Mouse (Mus musculus): ENCODE measurements around the gene Itga11. TPM values are rescaled to one million over a fixed set of nuclear protein-coding genes. Genes with fewer than 3 reads are reported as not detected.

The Itga11 gene
- polyA plus RNA-seq, 1 experiment from 2014 or later = 0.50 TPM

DNA sequence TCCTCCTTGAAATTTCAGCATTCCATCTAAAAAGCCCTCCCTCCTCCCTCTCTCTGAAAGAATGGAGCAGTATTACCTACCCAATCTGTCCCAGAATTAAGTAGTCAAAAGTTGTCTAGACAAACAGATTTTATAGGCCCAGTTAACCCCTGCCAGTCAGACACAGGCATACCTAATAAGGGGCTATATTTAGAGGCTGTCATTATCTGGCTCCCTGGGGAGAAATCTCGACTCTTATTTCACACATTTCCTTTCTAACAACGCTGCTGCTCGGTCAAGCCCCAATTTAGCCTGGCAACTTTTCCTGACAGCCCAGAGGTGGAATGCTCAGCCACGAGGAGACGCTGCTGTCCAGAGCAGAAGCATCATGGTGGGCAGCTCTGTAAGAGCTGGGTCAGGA, 47.6 kb downstream of the Itga11 start:
- no peak for ATAC-seq (replicated peaks; ENCODE audit: extremely low read depth, insufficient read depth, low FRiP score)
- H3K4me3 ChIP-seq (ENCODE audit: low read length) = no peak overlapping the region
- 5% methylated on average over 5 of the region's 5 CpGs for WGBS
- H3K27ac ChIP-seq (ENCODE audit: low read length) = no peak overlapping the region
- H3K27me3 ChIP-seq (ENCODE audit: control insufficient read depth, insufficient read depth, low read length) = 0 out of 2 replicates have a peak, but pooled peaks cover 2% of the 10 kb centered on the region
- no peak overlapping the region for H3K9ac ChIP-seq (ENCODE audit: low read length)
- no peaks in the 10 kb centered on the region for H3K9me3 ChIP-seq (replicated peaks; ENCODE audit: control insufficient read depth, low read length)
- H3K4me1 ChIP-seq (ENCODE audit: control insufficient read depth, insufficient read depth, low read length) = 0 out of 2 replicates have a peak, but pooled peaks cover 5% of the 10 kb centered on the region
- no peak overlapping the region for H3K4me2 ChIP-seq (ENCODE audit: low read depth, low read length)
- H3K36me3 ChIP-seq (ENCODE audit: control insufficient read depth, insufficient read depth) = no peaks in the 10 kb centered on the region

DNA sequence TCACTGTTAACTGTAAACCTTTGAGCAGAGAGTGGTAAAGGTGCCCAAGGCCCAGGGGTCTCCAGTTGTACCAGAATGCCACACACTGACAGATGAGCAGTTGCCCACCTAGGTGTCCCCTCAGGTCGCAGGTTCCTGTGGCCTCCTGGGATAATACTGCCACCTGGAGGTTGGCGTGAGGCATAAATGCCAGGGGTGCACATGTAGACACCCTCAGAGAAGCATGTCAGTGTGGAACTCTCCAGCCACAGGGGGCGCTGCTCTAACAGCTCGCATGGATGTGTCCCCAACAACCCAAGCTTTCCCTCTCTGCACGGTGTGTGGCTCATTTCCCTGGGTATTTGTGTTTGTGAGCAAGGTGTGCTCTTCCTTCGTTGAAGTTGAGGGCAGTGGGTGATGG, 48.8 kb downstream of the Itga11 start:
- no peak for ATAC-seq (replicated peaks; ENCODE audit: extremely low read depth, insufficient read depth, low FRiP score)
- Histone ChIP-seq H3K27ac (ENCODE audit: low read length) (no peak overlapping the region), H3K4me2 (ENCODE audit: low read depth, low read length) (no peak overlapping the region), H3K27me3 (ENCODE audit: control insufficient read depth, insufficient read depth, low read length) (0 out of 2 replicates have a peak, but pooled peaks cover 2% of the 10 kb centered on the region), H3K4me1 (ENCODE audit: control insufficient read depth, insufficient read depth, low read length) (0 out of 2 replicates have a peak, but pooled peaks cover 5% of the 10 kb centered on the region), H3K36me3 (ENCODE audit: control insufficient read depth, insufficient read depth) (no peaks in the 10 kb centered on the region), H3K9me3 (replicated peaks; ENCODE audit: control insufficient read depth, low read length) (no peaks in the 10 kb centered on the region), H3K4me3 (ENCODE audit: low read length) (no peak overlapping the region), H3K9ac (ENCODE audit: low read length) (no peak overlapping the region)
- WGBS = 56% methylated on average over 6 of the region's 6 CpGs

DNA sequence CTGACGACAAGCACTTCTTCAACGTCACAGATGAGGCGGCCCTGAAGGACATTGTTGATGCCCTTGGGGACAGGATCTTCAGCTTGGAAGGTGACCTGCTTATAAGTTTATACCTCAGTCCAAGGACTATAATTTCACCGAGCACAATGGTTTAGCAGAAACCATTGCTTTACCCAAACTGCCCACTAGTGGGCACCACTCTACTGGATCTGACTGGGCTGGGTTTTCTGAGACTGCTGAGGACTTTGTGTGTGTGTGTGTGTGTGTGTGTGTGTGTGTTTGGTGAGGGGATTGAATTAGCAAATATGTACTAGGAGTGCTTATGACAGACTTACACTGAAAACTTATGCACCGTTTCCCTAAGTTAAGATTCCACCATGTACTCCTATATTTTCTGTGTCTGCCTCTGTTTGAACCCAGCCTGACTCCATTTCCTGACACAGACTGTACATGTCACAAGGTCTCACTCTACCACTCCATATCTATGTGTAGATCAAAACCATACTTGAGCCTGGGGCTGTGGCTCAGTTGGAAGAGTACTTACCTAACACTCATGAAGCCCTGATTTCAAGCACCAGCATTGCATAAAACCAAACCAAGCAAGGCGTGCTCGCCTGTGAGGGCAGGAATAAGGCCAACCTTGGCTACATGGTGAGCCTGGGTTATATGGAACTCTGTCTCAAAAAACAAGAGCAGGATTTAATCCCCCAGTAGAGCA, 67.1 kb downstream of the Itga11 start:
- no peak overlapping the region for H3K4me2 ChIP-seq (ENCODE audit: low read depth, low read length)
- WGBS = 49% methylated on average over 7 of the region's 7 CpGs
- ATAC-seq (replicated peaks; ENCODE audit: extremely low read depth, insufficient read depth, low FRiP score) = no peak
- no peak overlapping the region for H3K27ac ChIP-seq (ENCODE audit: low read length)
- no peak overlapping the region for H3K4me3 ChIP-seq (ENCODE audit: low read length)
- H3K27me3 ChIP-seq (ENCODE audit: control insufficient read depth, insufficient read depth, low read length) = no peaks in the 10 kb centered on the region
- H3K4me1 ChIP-seq (ENCODE audit: control insufficient read depth, insufficient read depth, low read length) = peaks cover 11% of the 10 kb centered on the region
- no peaks in the 10 kb centered on the region for H3K9me3 ChIP-seq (replicated peaks; ENCODE audit: control insufficient read depth, low read length)
- H3K9ac ChIP-seq (ENCODE audit: low read length) = no peak overlapping the region
- no peaks in the 10 kb centered on the region for H3K36me3 ChIP-seq (ENCODE audit: control insufficient read depth, insufficient read depth)

DNA sequence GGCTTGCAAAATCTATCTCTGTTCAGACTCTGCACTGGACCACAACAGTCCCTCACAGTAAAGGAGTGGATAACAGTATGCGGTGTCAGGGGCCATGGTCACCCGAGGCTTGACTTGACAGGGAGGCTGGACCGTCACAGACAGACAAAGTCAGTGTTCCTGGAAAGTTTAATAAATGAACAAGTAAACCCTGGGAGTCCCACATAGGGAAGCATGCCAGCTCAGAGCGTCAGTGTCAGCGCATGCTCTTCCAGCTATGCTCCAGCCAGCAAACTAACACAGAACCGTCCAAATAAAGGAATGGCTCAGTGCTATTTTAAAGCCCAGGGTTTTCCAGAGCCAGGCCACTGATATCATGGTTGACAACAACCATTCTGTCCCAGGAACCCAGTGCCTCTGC, 69.0 kb downstream of the Itga11 start:
- WGBS = 41% methylated on average over 6 of the region's 6 CpGs
- no peaks in the 10 kb centered on the region for H3K9me3 ChIP-seq (replicated peaks; ENCODE audit: control insufficient read depth, low read length)
- H3K36me3 ChIP-seq (ENCODE audit: control insufficient read depth, insufficient read depth) = no peaks in the 10 kb centered on the region
- H3K27me3 ChIP-seq (ENCODE audit: control insufficient read depth, insufficient read depth, low read length) = no peaks in the 10 kb centered on the region
- H3K4me3 ChIP-seq (ENCODE audit: low read length) = no peak overlapping the region
- H3K4me2 ChIP-seq (ENCODE audit: low read depth, low read length) = no peak overlapping the region
- no peak overlapping the region for H3K27ac ChIP-seq (ENCODE audit: low read length)
- H3K9ac ChIP-seq (ENCODE audit: low read length) = no peak overlapping the region
- peak; percentile 6; the same call in 1 of the 2 replicates for ATAC-seq (replicated peaks; ENCODE audit: extremely low read depth, insufficient read depth, low FRiP score)
- peaks cover 11% of the 10 kb centered on the region for H3K4me1 ChIP-seq (ENCODE audit: control insufficient read depth, insufficient read depth, low read length)

DNA sequence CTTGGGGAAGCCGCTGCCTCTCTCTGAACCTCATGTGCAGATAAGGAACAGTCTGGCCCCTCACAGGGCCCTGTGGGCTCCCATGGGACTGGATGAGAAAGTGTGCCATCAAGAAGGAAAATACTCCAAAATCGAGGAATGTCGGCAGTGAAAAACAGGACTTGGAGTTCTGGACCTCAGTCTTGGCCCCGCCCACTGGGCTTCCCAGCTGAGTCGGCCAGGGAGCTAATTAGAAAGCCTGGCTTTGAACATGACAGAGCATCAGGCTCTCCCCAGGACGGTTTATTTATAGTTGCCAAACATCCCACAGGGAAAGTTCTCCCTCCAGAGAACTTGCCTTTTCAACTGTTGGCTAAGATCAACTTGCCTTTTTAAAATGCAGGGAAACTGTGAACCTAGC, 72.0 kb downstream of the Itga11 start:
- no peak for ATAC-seq (replicated peaks; ENCODE audit: extremely low read depth, insufficient read depth, low FRiP score)
- Histone ChIP-seq H3K4me2 (ENCODE audit: low read depth, low read length) (no peak overlapping the region), H3K4me1 (ENCODE audit: control insufficient read depth, insufficient read depth, low read length) (peaks cover 11% of the 10 kb centered on the region), H3K4me3 (ENCODE audit: low read length) (no peak overlapping the region), H3K9ac (ENCODE audit: low read length) (no peak overlapping the region), H3K36me3 (ENCODE audit: control insufficient read depth, insufficient read depth) (no peaks in the 10 kb centered on the region), H3K27me3 (ENCODE audit: control insufficient read depth, insufficient read depth, low read length) (no peaks in the 10 kb centered on the region), H3K27ac (ENCODE audit: low read length) (no peak overlapping the region), H3K9me3 (replicated peaks; ENCODE audit: control insufficient read depth, low read length) (no peaks in the 10 kb centered on the region)
- 33% methylated on average over 6 of the region's 6 CpGs for WGBS

DNA sequence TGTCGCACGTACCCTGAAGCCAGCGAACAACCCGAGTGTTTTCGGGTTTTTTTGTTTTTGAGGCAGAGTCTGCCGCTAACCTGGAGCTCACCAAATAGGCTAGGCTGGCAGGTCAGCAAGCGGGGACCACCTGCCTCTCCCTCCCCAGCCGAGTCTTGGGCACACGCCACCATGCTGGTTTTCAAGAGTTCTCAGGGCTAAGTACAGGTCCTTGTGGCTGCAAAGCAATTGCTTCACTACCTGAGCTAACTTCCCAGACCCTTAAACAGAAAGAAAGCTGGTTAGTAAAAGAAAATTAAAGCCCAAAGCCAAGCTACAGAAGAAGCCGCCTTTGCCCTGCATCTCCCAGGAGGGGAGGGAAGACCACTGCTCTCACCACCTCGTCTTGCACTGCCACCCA, 72.8 kb downstream of the Itga11 start:
- no peaks in the 10 kb centered on the region for H3K27me3 ChIP-seq (ENCODE audit: control insufficient read depth, insufficient read depth, low read length)
- WGBS = 89% methylated on average over 11 of the region's 11 CpGs

DNA sequence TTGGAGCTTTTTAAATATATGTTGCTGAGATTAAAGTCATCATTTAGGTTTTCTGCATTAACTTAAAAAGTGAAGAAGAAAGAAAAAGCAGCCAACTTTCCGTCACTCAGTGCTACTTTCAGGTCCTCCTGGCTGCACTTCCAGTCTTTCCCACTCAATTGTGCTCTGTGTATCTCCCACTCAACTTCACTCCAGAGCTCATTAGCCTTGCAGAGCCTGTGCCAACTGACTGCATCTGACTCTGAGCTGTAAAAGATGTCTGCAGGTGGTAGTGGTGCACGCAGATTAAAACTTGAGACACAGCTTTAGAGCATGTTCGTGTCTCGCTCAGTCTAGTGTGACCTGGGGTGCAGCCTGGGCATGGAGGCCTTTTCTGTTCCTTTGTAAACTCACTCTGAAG, 80.7 kb downstream of the Itga11 start:
- Histone ChIP-seq H3K4me3 (ENCODE audit: low read length) (no peak overlapping the region), H3K27me3 (ENCODE audit: control insufficient read depth, insufficient read depth, low read length) (no peaks in the 10 kb centered on the region), H3K9me3 (replicated peaks; ENCODE audit: control insufficient read depth, low read length) (no peaks in the 10 kb centered on the region), H3K9ac (ENCODE audit: low read length) (no peak overlapping the region), H3K27ac (ENCODE audit: low read length) (no peak overlapping the region), H3K4me2 (ENCODE audit: low read depth, low read length) (no peak overlapping the region), H3K4me1 (ENCODE audit: control insufficient read depth, insufficient read depth, low read length) (no peaks in the 10 kb centered on the region), H3K36me3 (ENCODE audit: control insufficient read depth, insufficient read depth) (no peaks in the 10 kb centered on the region)
- 87% methylated on average over 4 of the region's 4 CpGs for WGBS
- no peak for ATAC-seq (replicated peaks; ENCODE audit: extremely low read depth, insufficient read depth, low FRiP score)

More for the DNA sequence above, 72.8 kb downstream of the Itga11 start:
- Histone ChIP-seq H3K27ac (ENCODE audit: low read length) (no peak overlapping the region), H3K9me3 (replicated peaks; ENCODE audit: control insufficient read depth, low read length) (no peaks in the 10 kb centered on the region), H3K4me2 (ENCODE audit: low read depth, low read length) (no peak overlapping the region), H3K9ac (ENCODE audit: low read length) (no peak overlapping the region), H3K4me3 (ENCODE audit: low read length) (no peak overlapping the region), H3K36me3 (ENCODE audit: control insufficient read depth, insufficient read depth) (no peaks in the 10 kb centered on the region), H3K4me1 (ENCODE audit: control insufficient read depth, insufficient read depth, low read length) (peaks cover 11% of the 10 kb centered on the region)
- ATAC-seq (replicated peaks; ENCODE audit: extremely low read depth, insufficient read depth, low FRiP score) = no peak

DNA sequence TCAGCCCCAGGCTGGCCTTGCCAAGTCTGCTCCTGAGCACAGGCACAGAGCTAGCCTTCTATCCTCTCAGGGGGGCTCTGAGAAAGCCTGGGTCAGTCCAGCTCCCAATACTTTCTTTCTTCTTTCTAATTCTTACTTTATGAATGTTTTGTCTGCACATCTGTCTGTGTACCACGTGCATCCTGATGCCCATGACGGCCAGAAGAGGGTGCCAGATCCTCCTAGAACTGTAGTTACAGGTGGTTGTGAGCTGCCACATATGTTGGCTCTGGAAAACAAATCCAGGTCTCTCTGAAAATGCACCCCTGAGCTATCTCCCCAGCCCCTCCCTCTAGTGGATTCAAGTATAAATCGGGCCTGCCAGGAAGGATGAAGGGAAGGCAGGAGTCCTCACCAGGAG, 82.0 kb downstream of the Itga11 start:
- Histone ChIP-seq H3K4me1 (ENCODE audit: control insufficient read depth, insufficient read depth, low read length) (no peaks in the 10 kb centered on the region), H3K9me3 (replicated peaks; ENCODE audit: control insufficient read depth, low read length) (no peaks in the 10 kb centered on the region), H3K9ac (ENCODE audit: low read length) (no peak overlapping the region), H3K36me3 (ENCODE audit: control insufficient read depth, insufficient read depth) (no peaks in the 10 kb centered on the region), H3K27ac (ENCODE audit: low read length) (no peak overlapping the region), H3K4me3 (ENCODE audit: low read length) (no peak overlapping the region), H3K27me3 (ENCODE audit: control insufficient read depth, insufficient read depth, low read length) (peaks cover 3% of the 10 kb centered on the region; the same call in 1 of the 2 replicates), H3K4me2 (ENCODE audit: low read depth, low read length) (no peak overlapping the region)
- ATAC-seq (replicated peaks; ENCODE audit: extremely low read depth, insufficient read depth, low FRiP score) = no peak
- WGBS = 55% methylated on average over 3 of the region's 3 CpGs

DNA sequence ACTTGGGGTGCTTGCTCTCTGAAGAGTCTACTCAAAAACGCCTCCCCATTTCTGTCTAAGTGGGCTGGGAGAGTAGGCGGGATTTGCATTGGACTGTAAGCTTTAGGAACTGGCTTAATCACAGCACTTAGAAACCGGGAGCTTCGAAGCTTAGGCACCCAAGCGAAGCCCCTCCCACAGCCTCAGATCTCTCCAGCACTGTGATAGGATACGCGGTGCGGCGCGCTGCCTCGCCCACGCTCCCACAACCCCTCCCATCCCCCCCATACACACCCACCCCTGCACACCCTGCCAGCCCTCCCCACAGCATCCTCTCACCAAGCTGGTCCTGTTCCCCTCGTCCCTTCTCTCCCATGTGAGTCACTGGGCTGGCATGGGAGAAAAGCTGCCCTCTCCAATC, 85.9 kb downstream of the Itga11 start:
- WGBS = 11% methylated on average over 13 of the region's 13 CpGs

More for the DNA sequence above, 85.9 kb downstream of the Itga11 start:
- Histone ChIP-seq H3K4me2 (ENCODE audit: low read depth, low read length) (peak overlapping the region; percentile 46), H3K4me3 (ENCODE audit: low read length) (peak overlapping the region; percentile 20; the same call in 1 of the 2 replicates), H3K27ac (ENCODE audit: low read length) (no peak overlapping the region), H3K36me3 (ENCODE audit: control insufficient read depth, insufficient read depth) (no peaks in the 10 kb centered on the region), H3K9me3 (replicated peaks; ENCODE audit: control insufficient read depth, low read length) (no peaks in the 10 kb centered on the region), H3K9ac (ENCODE audit: low read length) (no peak overlapping the region), H3K27me3 (ENCODE audit: control insufficient read depth, insufficient read depth, low read length) (peaks cover 3% of the 10 kb centered on the region; the same call in 1 of the 2 replicates), H3K4me1 (ENCODE audit: control insufficient read depth, insufficient read depth, low read length) (no peaks in the 10 kb centered on the region)
- no peak for ATAC-seq (replicated peaks; ENCODE audit: extremely low read depth, insufficient read depth, low FRiP score)

Data from heart, embryonic 16.5 days (tissue).